Mouse (Mus musculus): ENCODE results near the gene Yars2. TPM values are rescaled to one million over a fixed set of nuclear protein-coding genes. Genes with fewer than 3 reads are reported as not detected.

Gene Yars2
- polyA plus RNA-seq (2021; fragmentation: Nextera tagmentation) = 18.5 and 39.3 TPM in 2 replicates
- long read RNA-seq, experiment 1, transcript Yars2-201 (5 exons, 1,574 nt) = major isoform, 110 of 143 reads
- long read RNA-seq, experiment 1, transcript Yars2-203 (5 exons, 1,528 nt) = minor isoform, 21 of 143 reads
- long read RNA-seq, experiment 1, partial matches to known transcripts = 0 of 143 reads
- long read RNA-seq, experiment 1, other reads (novel, unspliced or antisense) = 7 of 143 reads
- long read RNA-seq, experiment 2, transcript Yars2-203 (5 exons, 1,528 nt) = minor isoform, 7 of 35 reads
- long read RNA-seq, experiment 2, transcript Yars2-201 (5 exons, 1,574 nt) = major isoform, 23 of 35 reads
- long read RNA-seq, experiment 2, partial matches to known transcripts = 4 of 35 reads
- long read RNA-seq, experiment 2, other reads (novel, unspliced or antisense) = 1 of 35 reads

DNA sequence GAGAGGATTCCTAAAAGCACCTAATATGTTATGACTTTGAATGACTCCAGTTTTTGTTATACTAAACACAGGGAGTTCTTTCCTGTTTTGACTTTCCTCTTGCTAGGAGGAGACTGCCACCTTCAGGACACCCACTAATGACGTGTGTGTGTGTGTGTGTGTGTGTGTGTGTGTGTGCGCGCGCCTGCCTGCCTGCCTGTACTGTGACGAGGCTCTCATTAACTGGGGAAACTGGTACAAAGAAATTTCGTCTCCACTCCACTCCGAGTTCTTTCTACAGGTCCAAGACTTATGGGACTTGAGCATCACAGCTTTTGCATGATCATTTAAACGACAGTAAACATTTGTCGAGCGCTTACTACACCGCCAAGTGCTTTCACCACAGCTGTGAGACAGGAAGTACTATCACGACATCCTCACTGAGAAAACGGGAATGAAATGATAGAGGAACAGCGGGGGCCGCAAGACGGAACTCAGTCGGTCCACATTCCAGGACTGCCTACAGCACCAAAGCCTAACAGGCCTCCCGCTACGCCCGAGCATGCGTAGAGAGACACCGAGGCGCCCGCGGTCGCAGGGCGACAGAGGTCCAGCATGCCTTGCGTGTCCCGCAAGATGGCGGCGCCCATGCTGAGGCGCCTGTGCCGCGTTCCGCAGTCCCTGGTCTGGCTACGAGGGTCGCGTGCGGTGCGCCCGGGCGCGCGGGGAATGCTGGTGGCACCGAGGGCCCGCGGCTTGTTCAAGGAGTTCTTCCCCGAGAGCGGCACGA, at the start of gene Yars2:
Gene Yars2, plus strand, starts transcription at position 597 of the 769 bp plus-strand sequence.

DNA sequence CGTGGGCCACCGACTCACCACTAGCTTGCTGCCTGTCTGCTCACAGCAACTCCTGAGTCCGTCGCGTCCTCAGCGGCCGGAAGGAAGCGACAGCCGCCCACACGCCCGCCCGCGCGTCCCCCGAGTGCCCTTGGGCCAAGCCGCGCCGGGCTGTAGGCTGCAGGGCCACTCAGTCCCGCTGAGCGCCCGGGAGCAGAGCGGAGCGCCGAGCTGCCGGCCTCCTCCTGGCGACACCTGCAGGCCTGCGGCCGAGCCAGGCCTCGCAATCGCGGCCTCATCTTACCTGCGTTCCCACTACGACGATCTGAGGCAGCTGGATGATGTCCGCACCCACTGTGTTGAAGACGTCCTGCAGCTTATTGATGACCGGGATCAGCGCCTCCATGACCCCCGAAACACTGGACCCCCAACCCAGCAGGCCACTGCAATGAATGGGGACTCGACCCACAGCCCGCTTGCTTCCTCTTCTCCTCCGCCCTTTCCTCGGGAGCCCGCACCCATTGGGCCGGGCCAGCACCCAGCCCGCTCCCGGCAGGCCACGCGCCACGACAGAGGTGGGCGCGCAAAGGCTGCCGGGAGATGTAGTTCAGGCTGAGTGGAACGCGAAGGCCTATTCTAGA, 55.8 kb downstream of the Yars2 start, which contains the start of gene Dnm1l:
Gene Dnm1l, minus strand, starts transcription at position 479 of the 620 bp plus-strand sequence.

Other genes with a start within 250 kb of the Yars2 start
- 1.6 and 1.7 TPM in 2 replicates for gene Pkp2, start 89.6 kb upstream of the Yars2 start, polyA plus RNA-seq (2021; fragmentation: Nextera tagmentation)
- 117 and 126 TPM in 2 replicates for gene Dnm1l, start 56.0 kb downstream of the Yars2 start, polyA plus RNA-seq (2021; fragmentation: Nextera tagmentation)

All from left cerebral cortex, adult 6 months (tissue).